Mouse (Mus musculus) gastrocnemius, adult 2 months (tissue): ENCODE measurements at regions not wholly inside any gene's neighbourhood (a gene's known extent, or its start where the extent isn't known, plus 50 kb on each side); places are given as distances from the start of the nearest gene placed in this dataset.

Experiments used
- DNase-seq: peaks from one replicate; pipeline ENCODE4 v3.0.0; 2022
- H3K27ac ChIP-seq: fragments of 200-600 bp; 2 replicates; pipeline ENCODE4 v1.8.1; 2022; ENCODE audit warnings: mild to moderate bottlenecking
- H3K4me3 ChIP-seq: fragments of 200-600 bp; 2 replicates; pipeline ENCODE4 v1.8.1; 2022; ENCODE audit warnings: mild to moderate bottlenecking, moderate library complexity
- CTCF ChIP-seq: fragments of 200-600 bp; IDR thresholded peaks from 2 replicates; pipeline ENCODE4 v1.8.1; 2022; ENCODE audit warnings: antibody characterized with exemption, mild to moderate bottlenecking, moderate library complexity
- intact Hi-C: fragments of 180-260 bp; cut with DNase I; formaldehyde crosslinking; loops from one replicate; pipeline ENCODE4 v1.15.1; 2025

GRCm38 (mm10) chr19:15851622-15852021 is 95.5 kb downstream of the Psat1 start:
- intact Hi-C loops, result no loop called here
- TF ChIP-seq CTCF, result no peak
- no peak for DNase-seq
- H3K27ac ChIP-seq, result no peak overlapping the region
- no peak overlapping the region for H3K4me3 ChIP-seq

- intact Hi-C loops, result no loop called here
- no peak for DNase-seq
- H3K27ac ChIP-seq, result no peak overlapping the region
- no peak overlapping the region for H3K4me3 ChIP-seq
- TF ChIP-seq CTCF, result no peak
Observed at GRCm38 (mm10) chr19:15850722-15851121, 96.4 kb downstream of the Psat1 start.

GRCm38 (mm10) chr19:15849235-15849634 is 97.9 kb downstream of the Psat1 start:
- Histone ChIP-seq H3K4me3 (no peak overlapping the region), H3K27ac (no peak overlapping the region)
- intact Hi-C loops, result no loop called here
- TF ChIP-seq CTCF, result no peak
- DNase-seq, result no peak

GRCm38 (mm10) chr19:15838327-15838726 is 108.8 kb downstream of the Psat1 start:
- no peak for TF ChIP-seq CTCF
- no peak overlapping the region for H3K4me3 ChIP-seq
- no peak for DNase-seq
- no peak overlapping the region for H3K27ac ChIP-seq
- intact Hi-C loops, result no loop called here

- intact Hi-C loops, result no loop called here
- DNase-seq, result no peak
- Histone ChIP-seq H3K27ac (no peak overlapping the region), H3K4me3 (no peak overlapping the region)
- no peak for TF ChIP-seq CTCF
Observed at GRCm38 (mm10) chr19:15837715-15838175, 109.4 kb downstream of the Psat1 start.

GRCm38 (mm10) chr19:15836956-15837714 is 110.0 kb downstream of the Psat1 start:
- intact Hi-C loops, result no loop called here
- TF ChIP-seq CTCF, result no peak
- H3K27ac ChIP-seq, result no peak overlapping the region
- H3K4me3 ChIP-seq, result no peak overlapping the region
- no peak for DNase-seq

- no peak for DNase-seq
- H3K27ac ChIP-seq, result no peak overlapping the region
- intact Hi-C loops, result no loop called here
- TF ChIP-seq CTCF, result no peak
- H3K4me3 ChIP-seq, result no peak overlapping the region
Observed at GRCm38 (mm10) chr19:15836201-15836955, 110.8 kb downstream of the Psat1 start.

GRCm38 (mm10) chr19:15830385-15830784 is 116.8 kb downstream of the Psat1 start:
- DNase-seq, result no peak
- intact Hi-C loops, result no loop called here
- TF ChIP-seq CTCF, result no peak
- Histone ChIP-seq H3K27ac (no peak overlapping the region), H3K4me3 (no peak overlapping the region)

- no peak for DNase-seq
- TF ChIP-seq CTCF, result no peak
- no peak overlapping the region for H3K4me3 ChIP-seq
- intact Hi-C loops, result no loop called here
- no peak overlapping the region for H3K27ac ChIP-seq
Observed at GRCm38 (mm10) chr19:15829158-15829557, 118.0 kb downstream of the Psat1 start.

GRCm38 (mm10) chr19:15827990-15828705 is 119.0 kb downstream of the Psat1 start:
- DNase-seq, result no peak
- no peak for TF ChIP-seq CTCF
- no peak overlapping the region for H3K4me3 ChIP-seq
- H3K27ac ChIP-seq, result no peak overlapping the region
- intact Hi-C loops, result no loop called here

GRCm38 (mm10) chr19:15827120-15827989 is 119.8 kb downstream of the Psat1 start:
- DNase-seq, result no peak
- Histone ChIP-seq H3K4me3 (no peak overlapping the region), H3K27ac (no peak overlapping the region)
- TF ChIP-seq CTCF, result no peak
- intact Hi-C loops, result no loop called here

GRCm38 (mm10) chr19:15823688-15824371 is 123.3 kb downstream of the Psat1 start:
- DNase-seq, result no peak
- no peak overlapping the region for H3K27ac ChIP-seq
- no peak for TF ChIP-seq CTCF
- intact Hi-C loops, result no loop called here
- no peak overlapping the region for H3K4me3 ChIP-seq
